Mouse (Mus musculus) midbrain, embryonic 12.5 days (tissue): ENCODE results near the gene Cacna2d3. TPM values are rescaled to one million over a fixed set of nuclear protein-coding genes. Genes with fewer than 3 reads are reported as not detected.

ENCODE experiments used
- ATAC-seq: fragments of 200-750 bp; cut with Nextera tagmentation; 2 replicates; pipeline ENCODE4 v1.8.0; 2017; ENCODE audit warnings: low read depth, moderate TSS enrichment, moderate library complexity; ENCODE audit not compliant: low FRiP score
- H3K27ac ChIP-seq: fragments of 300-500 bp; sonication (generic); replicated peaks from 2 replicates; pipeline ENCODE4 v1.5.1; 2016; ENCODE audit warnings: mild to moderate bottlenecking
- H3K27me3 ChIP-seq: fragments of 300-500 bp; sonication (generic); 2 replicates; pipeline ENCODE4 v1.6.1; 2016; ENCODE audit warnings: mild to moderate bottlenecking
- H3K36me3 ChIP-seq: fragments of 300-500 bp; sonication (generic); 2 replicates; pipeline ENCODE4 v1.6.1; 2016
- H3K4me1 ChIP-seq: fragments of 300-500 bp; sonication (generic); 2 replicates; pipeline ENCODE4 v1.6.1; 2016
- H3K4me2 ChIP-seq: fragments of 300-500 bp; sonication (generic); replicated peaks from 2 replicates; pipeline ENCODE4 v1.6.1; 2016; ENCODE audit warnings: mild to moderate bottlenecking, moderate library complexity
- H3K4me3 ChIP-seq: fragments of 300-500 bp; sonication (generic); 2 replicates; pipeline ENCODE4 v1.5.1; 2016; ENCODE audit warnings: mild to moderate bottlenecking
- H3K9ac ChIP-seq: fragments of 300-500 bp; sonication (generic); replicated peaks from 2 replicates; pipeline ENCODE4 v1.6.1; 2016; ENCODE audit warnings: mild to moderate bottlenecking, moderate library complexity
- H3K9me3 ChIP-seq: fragments of 300-500 bp; sonication (generic); 2 replicates; pipeline ENCODE4 v1.6.1; 2016; ENCODE audit warnings: mild to moderate bottlenecking
- WGBS: fragments of 180-500 bp; shearing (Covaris S2); methylation state at CpG from one replicate; pipeline ENCODE4 v1.1.7; 2016; 5-methylcytosine and 5-hydroxymethylcytosine counted together
- polyA plus RNA-seq: library from polyadenylated mRNA; unstranded; fragments of >200 nt; fragmentation: Nextera tagmentation; extraction: Ambion mirVana; gene quantifications from 2 replicates; pipeline ENCODE4 v1.2.1, GENCODE M21; 2016

The Cacna2d3 gene
- polyA plus RNA-seq, 1 experiment from 2014 or later = 23.1 TPM

GRCm38 (mm10) chr14:28932746-28933293, 788.8 kb downstream of the Cacna2d3 start:
- H3K4me2 ChIP-seq = no peak overlapping the region
- H3K27me3 ChIP-seq = no peaks in the 10 kb centered on the region
- H3K4me3 ChIP-seq = no peak overlapping the region
- 78% methylated on average over 1 of the region's 1 CpGs for WGBS
- H3K36me3 ChIP-seq = no peaks in the 10 kb centered on the region
- H3K9ac ChIP-seq = no peak overlapping the region
- no peaks in the 10 kb centered on the region for H3K4me1 ChIP-seq
- no peak for ATAC-seq
- H3K9me3 ChIP-seq = no peaks in the 10 kb centered on the region
- H3K27ac ChIP-seq = no peak overlapping the region

GRCm38 (mm10) chr14:28923180-28923961, 798.3 kb downstream of the Cacna2d3 start:
- no peak overlapping the region for H3K9ac ChIP-seq
- H3K4me1 ChIP-seq = no peaks in the 10 kb centered on the region; the same call in 1 of the 2 replicates
- 87% methylated on average over 12 of the region's 12 CpGs for WGBS
- no peaks in the 10 kb centered on the region for H3K27me3 ChIP-seq
- H3K4me2 ChIP-seq = no peak overlapping the region
- H3K9me3 ChIP-seq = no peaks in the 10 kb centered on the region
- H3K36me3 ChIP-seq = no peaks in the 10 kb centered on the region
- no peak for ATAC-seq
- no peak overlapping the region for H3K27ac ChIP-seq
- no peak overlapping the region for H3K4me3 ChIP-seq

GRCm38 (mm10) chr14:28918871-28919270, 802.8 kb downstream of the Cacna2d3 start:
- Histone ChIP-seq H3K4me1 (no peaks in the 10 kb centered on the region; the same call in 1 of the 2 replicates), H3K9ac (no peak overlapping the region), H3K9me3 (no peaks in the 10 kb centered on the region), H3K36me3 (no peaks in the 10 kb centered on the region), H3K27me3 (no peaks in the 10 kb centered on the region), H3K27ac (no peak overlapping the region), H3K4me2 (no peak overlapping the region), H3K4me3 (no peak overlapping the region)
- 84% methylated on average over 5 of the region's 5 CpGs for WGBS
- no peak for ATAC-seq

GRCm38 (mm10) chr14:28915004-28915403, 806.7 kb downstream of the Cacna2d3 start:
- Histone ChIP-seq H3K9ac (no peak overlapping the region), H3K9me3 (no peaks in the 10 kb centered on the region), H3K4me2 (no peak overlapping the region), H3K27me3 (no peaks in the 10 kb centered on the region), H3K4me3 (no peak overlapping the region), H3K27ac (no peak overlapping the region), H3K4me1 (no peaks in the 10 kb centered on the region), H3K36me3 (no peaks in the 10 kb centered on the region)
- no peak for ATAC-seq
- WGBS = 57% methylated on average over 1 of the region's 1 CpGs

GRCm38 (mm10) chr14:28907659-28908058, 814.0 kb downstream of the Cacna2d3 start:
- Histone ChIP-seq H3K27ac (no peak overlapping the region), H3K27me3 (no peaks in the 10 kb centered on the region), H3K36me3 (no peaks in the 10 kb centered on the region), H3K4me3 (no peak overlapping the region), H3K9me3 (no peaks in the 10 kb centered on the region), H3K9ac (no peak overlapping the region), H3K4me2 (no peak overlapping the region), H3K4me1 (no peaks in the 10 kb centered on the region)
- 88% methylated on average over 6 of the region's 6 CpGs for WGBS
- ATAC-seq = no peak

GRCm38 (mm10) chr14:28892530-28892929, 829.1 kb downstream of the Cacna2d3 start:
- Histone ChIP-seq H3K9ac (no peak overlapping the region), H3K27ac (no peak overlapping the region), H3K4me1 (no peaks in the 10 kb centered on the region), H3K4me2 (no peak overlapping the region), H3K4me3 (no peak overlapping the region), H3K9me3 (no peaks in the 10 kb centered on the region), H3K36me3 (no peaks in the 10 kb centered on the region), H3K27me3 (no peaks in the 10 kb centered on the region)
- WGBS = 79% methylated on average over 3 of the region's 3 CpGs
- no peak for ATAC-seq

GRCm38 (mm10) chr14:28887373-28887772, 834.3 kb downstream of the Cacna2d3 start:
- no peak overlapping the region for H3K4me2 ChIP-seq
- no peak overlapping the region for H3K4me3 ChIP-seq
- H3K27me3 ChIP-seq = no peaks in the 10 kb centered on the region
- H3K9ac ChIP-seq = no peak overlapping the region
- H3K36me3 ChIP-seq = no peaks in the 10 kb centered on the region
- ATAC-seq = no peak
- no peak overlapping the region for H3K27ac ChIP-seq
- H3K9me3 ChIP-seq = no peaks in the 10 kb centered on the region
- 96% methylated on average over 1 of the region's 1 CpGs for WGBS
- H3K4me1 ChIP-seq = no peaks in the 10 kb centered on the region

- no peak for ATAC-seq
- Histone ChIP-seq H3K27ac (no peak overlapping the region), H3K9me3 (no peaks in the 10 kb centered on the region), H3K4me2 (no peak overlapping the region), H3K36me3 (no peaks in the 10 kb centered on the region), H3K27me3 (no peaks in the 10 kb centered on the region), H3K4me3 (no peak overlapping the region), H3K4me1 (no peaks in the 10 kb centered on the region), H3K9ac (no peak overlapping the region)
- 94% methylated on average over 4 of the region's 4 CpGs for WGBS
Observed at GRCm38 (mm10) chr14:28886661-28887060, 835.0 kb downstream of the Cacna2d3 start.

GRCm38 (mm10) chr14:28870983-28871382, 850.7 kb downstream of the Cacna2d3 start:
- ATAC-seq = no peak
- WGBS = 89% methylated on average over 6 of the region's 6 CpGs
- Histone ChIP-seq H3K9me3 (no peaks in the 10 kb centered on the region), H3K27ac (no peak overlapping the region), H3K27me3 (no peaks in the 10 kb centered on the region), H3K4me1 (no peaks in the 10 kb centered on the region), H3K36me3 (no peaks in the 10 kb centered on the region), H3K4me3 (no peak overlapping the region), H3K9ac (no peak overlapping the region), H3K4me2 (no peak overlapping the region)

GRCm38 (mm10) chr14:28870382-28870781, 851.3 kb downstream of the Cacna2d3 start:
- no peak for ATAC-seq
- no peaks in the 10 kb centered on the region for H3K9me3 ChIP-seq
- H3K27me3 ChIP-seq = no peaks in the 10 kb centered on the region
- no peaks in the 10 kb centered on the region for H3K4me1 ChIP-seq
- no peaks in the 10 kb centered on the region for H3K36me3 ChIP-seq
- H3K4me3 ChIP-seq = no peak overlapping the region
- 90% methylated on average over 5 of the region's 5 CpGs for WGBS
- no peak overlapping the region for H3K4me2 ChIP-seq
- no peak overlapping the region for H3K27ac ChIP-seq
- H3K9ac ChIP-seq = no peak overlapping the region

- Histone ChIP-seq H3K9ac (no peak overlapping the region), H3K9me3 (no peaks in the 10 kb centered on the region), H3K4me1 (no peaks in the 10 kb centered on the region), H3K4me3 (no peak overlapping the region), H3K27me3 (no peaks in the 10 kb centered on the region), H3K4me2 (no peak overlapping the region), H3K27ac (peak overlapping the region; percentile 71), H3K36me3 (no peaks in the 10 kb centered on the region)
- 18% methylated on average over 4 of the region's 4 CpGs for WGBS
- peak; percentile 79 for ATAC-seq
Observed at GRCm38 (mm10) chr14:28864925-28865324, 856.7 kb downstream of the Cacna2d3 start.

- H3K36me3 ChIP-seq = no peaks in the 10 kb centered on the region
- no peak overlapping the region for H3K9ac ChIP-seq
- no peak overlapping the region for H3K27ac ChIP-seq
- H3K27me3 ChIP-seq = no peaks in the 10 kb centered on the region
- no peaks in the 10 kb centered on the region for H3K4me1 ChIP-seq
- ATAC-seq = no peak
- H3K4me3 ChIP-seq = no peak overlapping the region
- no peaks in the 10 kb centered on the region for H3K9me3 ChIP-seq
- no peak overlapping the region for H3K4me2 ChIP-seq
- 92% methylated on average over 2 of the region's 2 CpGs for WGBS
Observed at GRCm38 (mm10) chr14:28861142-28861541, 860.5 kb downstream of the Cacna2d3 start.
